Mouse (Mus musculus): ENCODE results near the gene Gm43951. TPM values are rescaled to one million over a fixed set of nuclear protein-coding genes. Genes with fewer than 3 reads are reported as not detected.

Gene Gm43951
- polyA plus RNA-seq, 1 experiment from 2014 or later = not detected

DNA sequence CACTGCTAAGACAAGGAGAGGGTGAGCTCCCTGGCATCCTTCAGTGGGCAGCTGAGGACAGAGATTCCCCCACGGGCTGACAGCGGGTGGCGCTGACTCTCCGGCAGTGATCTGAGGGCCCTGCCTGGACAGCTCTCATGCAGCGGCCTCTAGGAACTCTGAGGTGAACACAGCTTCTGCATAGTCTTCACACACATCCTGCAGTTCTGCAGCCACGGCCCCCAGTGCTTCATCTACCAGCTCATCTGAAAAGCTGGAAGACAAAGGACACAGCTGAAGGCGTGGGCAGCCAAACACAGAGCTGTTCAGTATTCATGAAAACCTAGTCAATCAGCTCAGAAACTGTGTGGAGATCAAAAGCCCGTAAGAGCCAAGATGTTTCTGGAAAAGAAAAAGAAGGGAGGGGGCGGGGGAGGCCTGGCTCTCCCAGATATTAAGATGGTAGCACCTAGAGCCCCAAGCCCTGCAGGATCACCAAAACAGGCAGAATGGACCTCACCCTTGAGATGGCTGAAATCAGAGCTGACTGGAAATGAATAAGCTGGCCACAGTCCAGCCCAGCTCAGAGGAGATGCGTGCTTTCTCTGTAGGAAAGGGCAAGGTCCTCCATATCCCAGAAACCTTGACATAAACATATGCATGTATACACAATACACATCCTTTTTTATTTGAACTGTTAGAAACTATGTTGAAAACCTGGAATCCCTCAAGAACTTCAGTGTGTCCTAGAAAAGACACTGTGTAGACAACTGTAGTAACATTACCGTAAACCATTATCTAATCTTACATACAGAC is 51.3 kb downstream of the Gm43951 start:
- no peaks in the 10 kb centered on the region for H3K9me3 ChIP-seq (ENCODE audit: low read depth, low read length)
- H3K9ac ChIP-seq = no peak overlapping the region
- ATAC-seq (ENCODE audit: insufficient read depth) (no peak), DNase-seq (peak; percentile 32)
- no peak overlapping the region for H3K27ac ChIP-seq (ENCODE audit: low read depth)
- no peak overlapping the region for H3K4me3 ChIP-seq (ENCODE audit: low read depth, low read length)
- H3K27me3 ChIP-seq (ENCODE audit: insufficient read depth, low read length) = no peaks in the 10 kb centered on the region
- no peaks in the 10 kb centered on the region for H3K4me1 ChIP-seq (ENCODE audit: insufficient read depth)
- WGBS = 71% methylated on average over 11 of the region's 11 CpGs
- no peak for TF ChIP-seq CTCF (IDR thresholded peaks at IDR 0.05; ENCODE audit: low read depth)
- no peak overlapping the region for H3K4me2 ChIP-seq
- peaks cover 37% of the 10 kb centered on the region for H3K36me3 ChIP-seq (ENCODE audit: insufficient read depth)

Other genes starting within 250 kb of the Gm43951 start
- 0.20 and 0.38 TPM in 2 replicates for gene Aipl1, start 169.3 kb downstream of the Gm43951 start, polyA plus RNA-seq (2014; fragmentation: Nextera tagmentation; extraction: Ambion mirVana)
- gene Pimreg, start 164.8 kb downstream of the Gm43951 start, polyA plus RNA-seq (2014; fragmentation: Nextera tagmentation; extraction: Ambion mirVana) = 158 and 165 TPM in 2 replicates
- gene Pitpnm3, start 71.1 kb downstream of the Gm43951 start, polyA plus RNA-seq (2014; fragmentation: Nextera tagmentation; extraction: Ambion mirVana) = 0.89 and 1.0 TPM in 2 replicates
- 14.3 and 18.3 TPM in 2 replicates for gene 4933427D14Rik, start 619 bp upstream of the Gm43951 start, polyA plus RNA-seq (2014; fragmentation: Nextera tagmentation; extraction: Ambion mirVana)
- 182 and 190 TPM in 2 replicates for gene Txndc17, start 707 bp upstream of the Gm43951 start, polyA plus RNA-seq (2014; fragmentation: Nextera tagmentation; extraction: Ambion mirVana)
- gene Med31, start 8.8 kb upstream of the Gm43951 start, polyA plus RNA-seq (2014; fragmentation: Nextera tagmentation; extraction: Ambion mirVana) = 38.9 and 40.6 TPM in 2 replicates
- not detected in 2 replicates for gene Slc13a5, start 60.4 kb upstream of the Gm43951 start, polyA plus RNA-seq (2014; fragmentation: Nextera tagmentation; extraction: Ambion mirVana)
- gene Xaf1, start 94.8 kb upstream of the Gm43951 start, polyA plus RNA-seq (2014; fragmentation: Nextera tagmentation; extraction: Ambion mirVana) = 2.8 and 3.5 TPM in 2 replicates
- not detected in 2 replicates for gene Fbxo39, start 107.6 kb upstream of the Gm43951 start, polyA plus RNA-seq (2014; fragmentation: Nextera tagmentation; extraction: Ambion mirVana)
- gene Tekt1, start 155.6 kb upstream of the Gm43951 start, polyA plus RNA-seq (2014; fragmentation: Nextera tagmentation; extraction: Ambion mirVana) = 6.1 and 6.5 TPM in 2 replicates
- gene Smtnl2, start 204.9 kb upstream of the Gm43951 start, polyA plus RNA-seq (2014; fragmentation: Nextera tagmentation; extraction: Ambion mirVana) = 107 and 122 TPM in 2 replicates
- gene Ggt6, start 228.7 kb upstream of the Gm43951 start, polyA plus RNA-seq (2014; fragmentation: Nextera tagmentation; extraction: Ambion mirVana) = not detected in 2 replicates
- 157 and 161 TPM in 2 replicates for gene Mybbp1a, start 234.5 kb upstream of the Gm43951 start, polyA plus RNA-seq (2014; fragmentation: Nextera tagmentation; extraction: Ambion mirVana)